Mouse (Mus musculus) intestine, embryonic 16.5 days (tissue): ENCODE results near the gene Prmt8. TPM values are rescaled to one million over a fixed set of nuclear protein-coding genes. Genes with fewer than 3 reads are reported as not detected.

Experiments used
- ATAC-seq: fragments of 200-750 bp; cut with Nextera tagmentation; 2 replicates; pipeline ENCODE4 v1.8.0; 2017; ENCODE audit warnings: moderate TSS enrichment, moderate library complexity
- H3K27ac ChIP-seq: fragments of 300-500 bp; sonication (generic); 2 replicates; pipeline ENCODE4 v1.5.1; 2014; ENCODE audit warnings: mild to moderate bottlenecking, low read length
- H3K27me3 ChIP-seq: fragments of 300-500 bp; sonication (generic); replicated peaks from 2 replicates; pipeline ENCODE4 v1.6.1; 2014; ENCODE audit warnings: low read length, control low read depth, mixed read lengths; ENCODE audit not compliant: control insufficient read depth, insufficient read depth
- H3K36me3 ChIP-seq: fragments of 300-500 bp; sonication (generic); 2 replicates; pipeline ENCODE4 v1.6.1; 2014; ENCODE audit warnings: low read length, control low read depth; ENCODE audit not compliant: control insufficient read depth, insufficient read depth
- H3K4me1 ChIP-seq: fragments of 300-500 bp; sonication (generic); 2 replicates; pipeline ENCODE4 v1.6.1; 2014; ENCODE audit warnings: low read length, control low read depth, mixed read lengths; ENCODE audit not compliant: control insufficient read depth, insufficient read depth
- H3K4me2 ChIP-seq: fragments of 300-500 bp; sonication (generic); 2 replicates; pipeline ENCODE4 v1.6.1; 2014; ENCODE audit warnings: low read depth, low read length, control low read depth
- H3K4me3 ChIP-seq: fragments of 300-500 bp; sonication (generic); 2 replicates; pipeline ENCODE4 v1.5.1; 2014; ENCODE audit warnings: mild to moderate bottlenecking, low read length
- H3K9ac ChIP-seq: fragments of 300-500 bp; sonication (generic); 2 replicates; pipeline ENCODE4 v1.6.1; 2014; ENCODE audit warnings: low read depth, low read length
- H3K9me3 ChIP-seq: fragments of 300-500 bp; sonication (generic); 2 replicates; pipeline ENCODE4 v1.6.1; 2016; ENCODE audit warnings: low read length, control low read depth; ENCODE audit not compliant: control insufficient read depth
- WGBS: fragments of 180-500 bp; shearing (Covaris S2); extraction: QIAGEN DNeasy Blood & Tissue Kit; methylation state at CpG from one replicate; pipeline ENCODE4 v1.1.7; 2014; 5-methylcytosine and 5-hydroxymethylcytosine counted together
- microRNA-seq: library from miRNA; unstranded; fragments of <30 nt; microRNA quantifications from one replicate; pipeline ENCODE4, GENCODE M21; 2016
- polyA plus RNA-seq: library from polyadenylated mRNA; unstranded; fragments of >200 nt; fragmentation: Nextera tagmentation; extraction: Ambion mirVana; gene quantifications from 2 replicates; pipeline ENCODE4 v1.2.1, GENCODE M21; 2015

Gene Prmt8
- polyA plus RNA-seq, 1 experiment from 2014 or later: not detected

GRCm38 (mm10) chr6:127659472-127659871 lies 109.8 kb downstream of the Prmt8 start:
- Histone ChIP-seq H3K9ac (no peak overlapping the region), H3K27me3 (no peaks in the 10 kb centered on the region), H3K4me3 (no peak overlapping the region), H3K27ac (no peak overlapping the region), H3K36me3 (no peaks in the 10 kb centered on the region), H3K4me1 (no peaks in the 10 kb centered on the region), H3K9me3 (no peaks in the 10 kb centered on the region), H3K4me2 (no peak overlapping the region)
- WGBS: 77% methylated on average over 5 of the region's 5 CpGs
- no peak for ATAC-seq

- 94% methylated on average over 11 of the region's 11 CpGs for WGBS
- Histone ChIP-seq H3K27ac (no peak overlapping the region), H3K9ac (no peak overlapping the region), H3K27me3 (no peaks in the 10 kb centered on the region), H3K36me3 (no peaks in the 10 kb centered on the region), H3K9me3 (no peaks in the 10 kb centered on the region), H3K4me2 (no peak overlapping the region), H3K4me1 (no peaks in the 10 kb centered on the region), H3K4me3 (no peak overlapping the region)
- no peak for ATAC-seq
Observed at GRCm38 (mm10) chr6:127657152-127657551, 112.1 kb downstream of the Prmt8 start.

- Histone ChIP-seq H3K4me2 (no peak overlapping the region), H3K9ac (no peak overlapping the region), H3K27ac (no peak overlapping the region), H3K27me3 (no peaks in the 10 kb centered on the region), H3K9me3 (no peaks in the 10 kb centered on the region), H3K4me1 (no peaks in the 10 kb centered on the region), H3K4me3 (no peak overlapping the region), H3K36me3 (no peaks in the 10 kb centered on the region)
- 42% methylated on average over 4 of the region's 4 CpGs for WGBS
- no peak for ATAC-seq
Observed at GRCm38 (mm10) chr6:127655988-127656387, 113.3 kb downstream of the Prmt8 start.

GRCm38 (mm10) chr6:127641077-127641801 lies 128.0 kb downstream of the Prmt8 start:
- Histone ChIP-seq H3K27ac (no peak overlapping the region), H3K9ac (no peak overlapping the region), H3K4me2 (no peak overlapping the region), H3K36me3 (no peaks in the 10 kb centered on the region), H3K27me3 (no peaks in the 10 kb centered on the region), H3K9me3 (no peaks in the 10 kb centered on the region), H3K4me1 (peaks cover 4% of the 10 kb centered on the region; the same call in 1 of the 2 replicates), H3K4me3 (no peak overlapping the region)
- WGBS: 44% methylated on average over 8 of the region's 8 CpGs
- no peak; the same call in 1 of the 2 replicates for ATAC-seq

Small RNAs within 50 kb of the gene (microRNA-seq; reads per million reads assigned to microRNA genes)
- not detected for gene Mir7233

Other genes with a start within 250 kb of the Prmt8 start
- 2.6 and 3.6 TPM in 2 replicates for gene Cracr2a, start 208.1 kb downstream of the Prmt8 start, polyA plus RNA-seq
- 2.5 and 3.5 TPM in 2 replicates for gene Tspan11, start 118.1 kb upstream of the Prmt8 start, polyA plus RNA-seq